Mouse (Mus musculus): ENCODE data around the gene Abi2. TPM values are rescaled to one million over a fixed set of nuclear protein-coding genes. Genes with fewer than 3 reads are reported as not detected.

The Abi2 gene
- total and polyA plus RNA-seq, 3 experiments, result 15.0 to 75.2 (median 16.0) TPM

- no peak for TF ChIP-seq ZKSCAN1 (IDR thresholded peaks at IDR 0.05; ENCODE audit: low read depth, low read length)
Observed at GRCm38 (mm10) chr1:60404848-60405247, 4.6 kb upstream of the Abi2 start (continued).

DNA sequence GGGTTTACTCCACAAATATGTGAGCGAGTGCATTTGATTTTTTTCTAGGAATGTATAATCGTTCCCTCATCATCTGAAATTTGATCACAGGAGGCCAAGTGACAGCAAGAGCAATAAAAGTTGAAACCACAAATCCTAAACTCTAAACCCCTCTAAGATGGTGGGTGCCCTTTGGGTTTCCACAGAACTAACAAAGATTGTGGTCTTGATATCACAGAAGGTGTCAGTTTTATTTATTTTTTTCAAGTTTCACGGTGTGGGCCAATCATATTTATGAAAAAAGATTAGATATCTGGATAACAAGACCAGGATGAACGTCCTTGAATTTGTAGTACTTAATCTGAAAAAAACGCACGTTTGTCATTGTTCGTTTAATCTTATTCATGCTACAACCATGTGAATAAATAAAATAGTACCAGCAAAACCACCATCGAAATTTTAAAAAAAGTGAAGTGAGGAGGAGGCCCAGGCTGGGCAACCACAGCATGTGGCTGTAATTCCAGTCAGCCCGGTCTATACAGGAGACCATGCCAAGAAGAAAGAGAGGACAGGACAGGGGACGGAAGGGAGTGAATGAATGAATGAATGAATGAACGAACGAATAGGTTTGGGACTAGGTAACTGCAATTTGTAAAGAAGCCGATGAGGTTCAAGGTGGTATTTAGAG, 785 bp upstream of the Abi2 start:
- H3K27ac ChIP-seq (ENCODE audit: control insufficient read depth, low read depth, low read length), result peak overlapping the region; percentile 74

DNA sequence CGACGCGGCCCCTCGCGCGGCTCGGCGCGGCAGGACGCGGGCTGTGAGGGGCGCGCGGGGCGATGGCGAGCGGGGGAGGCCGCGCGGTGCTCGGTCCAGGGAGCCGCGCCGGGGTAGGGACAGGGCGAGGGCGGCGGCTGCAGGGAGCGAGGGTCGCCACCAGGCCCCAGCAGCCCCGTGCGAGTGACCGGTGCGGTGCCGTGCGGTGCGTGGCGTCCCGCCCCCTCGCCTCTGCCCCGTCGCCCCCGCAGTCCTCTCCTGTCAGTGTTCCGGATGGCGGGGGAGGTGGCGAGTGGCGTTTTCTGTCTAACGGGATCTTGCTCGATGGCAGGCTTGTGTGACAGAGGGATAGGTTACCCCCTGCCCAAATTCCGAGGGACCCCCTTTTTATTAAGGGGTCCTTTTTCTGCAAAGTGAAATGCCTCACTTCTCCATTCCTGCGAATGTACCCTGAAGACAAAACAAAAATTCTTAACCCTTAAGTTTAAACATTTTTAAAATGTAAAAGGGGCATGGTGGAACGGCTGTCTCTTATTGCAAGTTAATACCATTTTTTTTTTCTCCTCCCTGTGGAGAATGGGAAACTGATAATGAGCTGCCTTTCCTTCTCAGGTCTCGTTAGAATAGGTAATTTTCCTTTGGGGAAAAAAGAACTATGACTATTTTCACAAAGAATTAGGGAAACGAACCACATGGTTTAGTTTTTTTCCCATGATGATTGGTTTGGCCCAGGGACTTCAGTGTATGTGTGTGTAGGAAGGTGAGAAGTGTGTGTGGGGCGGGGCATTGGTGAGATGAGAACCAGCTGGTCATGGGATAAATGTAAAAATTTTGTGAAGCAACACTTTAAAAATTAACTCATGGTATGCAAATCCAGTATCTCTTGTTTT, 754 bp downstream of the Abi2 start:
- DNase-seq (ENCODE audit: low read depth, low spot score), result peak; percentile 73
- TF ChIP-seq USF1 (IDR thresholded peaks at IDR 0.05; ENCODE audit: low read depth, low read length) (no peak), MAFK (IDR thresholded peaks at IDR 0.05; ENCODE audit: borderline replicate concordance, low read depth, low read length) (no peak), TBP (IDR thresholded peaks at IDR 0.05; ENCODE audit: low read depth, low read length) (no peak), JUND (IDR thresholded peaks at IDR 0.05; ENCODE audit: low read depth, low read length) (no peak), CHD1 (IDR thresholded peaks at IDR 0.05; ENCODE audit: low read depth, low read length) (peak; percentile 95), MAX (IDR thresholded peaks at IDR 0.05; ENCODE audit: low read length) (peak; percentile 44; the same call in 1 of the 2 replicates), EP300 (IDR thresholded peaks at IDR 0.05; ENCODE audit: low read depth in 1 of 2, low read length in 2 of 2) (0 out of 4 replicates have a peak, but pooled peaks of 1 of the 2 experiments have one; percentile 2), ZNF384 (IDR thresholded peaks at IDR 0.05; ENCODE audit: low read depth, low read length) (peak; percentile 85), HCFC1 (IDR thresholded peaks at IDR 0.05; ENCODE audit: low read depth, low read length) (peak; percentile 39; the same call in 1 of the 2 replicates), SIN3A (IDR thresholded peaks at IDR 0.05; ENCODE audit: low read length) (peak; percentile 76), CTCF (IDR thresholded peaks at IDR 0.05 in 2 of 3, conservative IDR thresholded peaks at IDR 0.05 in 1 of 3; ENCODE audit: control insufficient read depth in 1 of 3, insufficient read depth in 1 of 3, low read depth in 2 of 3, low read length in 3 of 3, poor library complexity in 1 of 3, severe bottlenecking in 1 of 3) (no peak), POLR2A (IDR thresholded peaks at IDR 0.05; ENCODE audit: control insufficient read depth in 1 of 2, insufficient read depth in 1 of 2, low read depth in 1 of 2, low read length in 2 of 2, poor library complexity in 1 of 2) (0 out of 4 replicates have a peak, but pooled peaks of 1 of the 2 experiments have one; percentile 21), ELF1 (IDR thresholded peaks at IDR 0.05; ENCODE audit: low read depth, low read length) (no peak), KAT2A (conservative IDR thresholded peaks at IDR 0.05; ENCODE audit: low read depth, low read length) (no peak), NELFE (IDR thresholded peaks at IDR 0.05; ENCODE audit: low read depth, low read length) (no peak), MXI1 (IDR thresholded peaks at IDR 0.05; ENCODE audit: low read depth, low read length) (peak; percentile 28; the same call in 1 of the 2 replicates)
- Histone ChIP-seq H3K4me3 (ENCODE audit: control insufficient read depth in 1 of 2, insufficient read depth in 1 of 2, low read depth in 2 of 2, low read length in 2 of 2) (peak overlapping the region; percentile 76 to 96), H3K4me1 (ENCODE audit: control insufficient read depth in 1 of 2, insufficient read depth in 2 of 2, low read length in 2 of 2) (peaks cover 9 to 16% of the 10 kb centered on the region in 2 experiments; a peak in 3 of 4 replicates), H3K27me3 (ENCODE audit: control insufficient read depth in 1 of 2, insufficient read depth in 2 of 2, low read length in 2 of 2) (no peaks in the 10 kb centered on the region), H3K79me2 (ENCODE audit: control insufficient read depth, insufficient read depth, low read length, poor library complexity) (peaks cover 27% of the 10 kb centered on the region), H3K27ac (ENCODE audit: control insufficient read depth, low read depth, low read length) (peak overlapping the region; percentile 77), H3K9me3 (replicated peaks; ENCODE audit: insufficient read depth, low read length) (no peaks in the 10 kb centered on the region), H3K36me3 (ENCODE audit: control insufficient read depth in 1 of 2, insufficient read depth in 2 of 2, low read length in 2 of 2) (peaks cover 0 to 35% of the 10 kb centered on the region in 2 experiments; a peak in 2 of 4 replicates), H3K9ac (ENCODE audit: control insufficient read depth, low read depth, low read length, poor library complexity, severe bottlenecking) (peak overlapping the region; percentile 93)

More for the DNA sequence above, 785 bp upstream of the Abi2 start:
- Histone ChIP-seq H3K27me3 (ENCODE audit: control insufficient read depth in 1 of 2, insufficient read depth in 2 of 2, low read length in 2 of 2) (no peaks in the 10 kb centered on the region), H3K4me1 (ENCODE audit: control insufficient read depth in 1 of 2, insufficient read depth in 2 of 2, low read length in 2 of 2) (peaks cover 3 to 8% of the 10 kb centered on the region in 2 experiments; a peak in 3 of 4 replicates), H3K4me3 (ENCODE audit: control insufficient read depth in 1 of 2, insufficient read depth in 1 of 2, low read depth in 2 of 2, low read length in 2 of 2) (peak overlapping the region; percentile 68 to 76), H3K9ac (ENCODE audit: control insufficient read depth, low read depth, low read length, poor library complexity, severe bottlenecking) (peak overlapping the region; percentile 74), H3K36me3 (ENCODE audit: control insufficient read depth in 1 of 2, insufficient read depth in 2 of 2, low read length in 2 of 2) (peaks cover 0 to 25% of the 10 kb centered on the region in 2 experiments; a peak in 2 of 4 replicates), H3K79me2 (ENCODE audit: control insufficient read depth, insufficient read depth, low read length, poor library complexity) (peaks cover 25% of the 10 kb centered on the region), H3K9me3 (replicated peaks; ENCODE audit: insufficient read depth, low read length) (no peaks in the 10 kb centered on the region)
- peak; percentile 17 for DNase-seq (ENCODE audit: low read depth, low spot score)
- TF ChIP-seq ZNF384 (IDR thresholded peaks at IDR 0.05; ENCODE audit: low read depth, low read length) (peak; percentile 10; the same call in 1 of the 2 replicates), GATA1 (IDR thresholded peaks at IDR 0.05; ENCODE audit: low read depth, low read length) (peak; percentile 39; the same call in 1 of the 2 replicates), ZKSCAN1 (IDR thresholded peaks at IDR 0.05; ENCODE audit: low read depth, low read length) (no peak), MAX (IDR thresholded peaks at IDR 0.05; ENCODE audit: low read length) (peak; percentile 43; the same call in 1 of the 2 replicates), MYC (IDR thresholded peaks at IDR 0.05; ENCODE audit: low read depth, low read length) (0 out of 2 replicates have a peak, but pooled peaks have one; percentile 15), CHD2 (IDR thresholded peaks at IDR 0.05; ENCODE audit: low read length) (no peak)

Measured in MEL (cell line).